Mouse (Mus musculus) neural tube, embryonic 14.5 days (tissue): ENCODE results near the gene Gm47995. TPM values are rescaled to one million over a fixed set of nuclear protein-coding genes. Genes with fewer than 3 reads are reported as not detected.

Experiments
- ATAC-seq: fragments of 200-750 bp; cut with Nextera tagmentation; 2 replicates; pipeline ENCODE4 v1.8.0; 2017; ENCODE audit warnings: low read depth, mild to moderate bottlenecking, moderate TSS enrichment, moderate library complexity
- H3K27ac ChIP-seq: fragments of 300-500 bp; sonication (generic); 2 replicates; pipeline ENCODE4 v1.5.1; 2014; ENCODE audit warnings: low read depth, mild to moderate bottlenecking, control low read depth, low read length, moderate library complexity, mixed read lengths
- H3K27me3 ChIP-seq: fragments of 300-500 bp; sonication (generic); 2 replicates; pipeline ENCODE4 v1.6.1; 2014; ENCODE audit warnings: low read length; ENCODE audit not compliant: control insufficient read depth, insufficient read depth
- H3K36me3 ChIP-seq: fragments of 300-500 bp; sonication (generic); 2 replicates; pipeline ENCODE4 v1.6.1; 2014; ENCODE audit warnings: low read length, mixed read lengths; ENCODE audit not compliant: control insufficient read depth, insufficient read depth
- H3K4me1 ChIP-seq: fragments of 300-500 bp; sonication (generic); 2 replicates; pipeline ENCODE4 v1.6.1; 2014; ENCODE audit warnings: low read length; ENCODE audit not compliant: control insufficient read depth, insufficient read depth
- H3K4me2 ChIP-seq: fragments of 300-500 bp; sonication (generic); 2 replicates; pipeline ENCODE4 v1.6.1; 2014; ENCODE audit warnings: mild to moderate bottlenecking, low read depth, low read length, control low read depth
- H3K4me3 ChIP-seq: fragments of 300-500 bp; sonication (generic); 2 replicates; pipeline ENCODE4 v1.5.1; 2014; ENCODE audit warnings: low read depth, low read length, control low read depth, mixed read lengths
- H3K9ac ChIP-seq: fragments of 300-500 bp; sonication (generic); replicated peaks from 2 replicates; pipeline ENCODE4 v1.6.1; 2014; ENCODE audit warnings: low read depth, mild to moderate bottlenecking, control low read depth, low read length, mixed read lengths
- H3K9me3 ChIP-seq: fragments of 300-500 bp; sonication (generic); 2 replicates; pipeline ENCODE4 v1.6.1; 2016; ENCODE audit warnings: low read length; ENCODE audit not compliant: control insufficient read depth
- WGBS: fragments of 180-500 bp; shearing (Covaris S2); extraction: QIAGEN DNeasy Blood & Tissue Kit; methylation state at CpG from one replicate; pipeline ENCODE4 v1.1.7; 2014; 5-methylcytosine and 5-hydroxymethylcytosine counted together
- polyA plus RNA-seq: library from polyadenylated mRNA; unstranded; fragments of >200 nt; fragmentation: Nextera tagmentation; extraction: Ambion mirVana; gene quantifications from 2 replicates; pipeline ENCODE4 v1.2.1, GENCODE M21; 2014

Gm47995 gene
- polyA plus RNA-seq, 1 experiment from 2014 or later, result not detected

DNA sequence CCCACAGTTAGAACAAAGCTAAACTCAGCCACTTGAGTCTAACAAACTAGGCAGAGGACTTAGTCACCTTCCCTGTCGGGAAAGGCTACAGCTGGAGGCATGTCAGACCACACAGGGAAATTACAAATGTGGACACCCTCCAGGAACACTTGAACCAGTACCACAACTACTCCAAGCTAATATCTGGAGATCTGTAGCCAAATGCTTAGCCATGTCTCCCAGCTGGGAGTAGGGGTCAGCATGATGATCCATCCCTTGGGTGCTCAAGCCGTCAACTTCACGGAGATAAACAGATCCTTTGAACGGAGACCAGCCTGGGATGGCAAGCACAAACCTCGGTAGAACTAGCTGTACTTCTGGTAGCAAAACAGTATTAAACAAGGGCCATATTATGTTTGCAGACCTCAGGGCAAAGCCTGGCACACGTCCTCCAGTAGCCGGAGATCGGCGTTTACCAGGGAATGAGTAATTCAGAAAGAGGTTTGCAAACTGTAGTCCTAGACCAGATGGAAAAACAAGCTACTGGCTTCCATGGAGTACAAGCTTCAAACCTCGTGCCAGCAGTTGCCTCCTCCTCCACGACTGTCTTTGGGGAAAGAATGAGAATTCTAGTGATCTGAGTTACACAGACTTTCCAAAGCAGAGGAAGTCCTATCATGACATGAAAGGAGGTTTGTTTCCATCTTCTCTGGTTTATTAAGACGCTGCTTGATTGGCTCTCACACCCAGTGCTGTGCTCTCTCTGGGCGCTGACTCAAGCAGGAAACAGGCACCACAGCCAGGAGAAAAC lies 38.1 kb downstream of the Gm47995 start:
- H3K27me3 ChIP-seq, result no peaks in the 10 kb centered on the region
- H3K4me2 ChIP-seq, result no peak overlapping the region
- H3K36me3 ChIP-seq, result no peaks in the 10 kb centered on the region
- no peaks in the 10 kb centered on the region for H3K9me3 ChIP-seq
- no peak overlapping the region for H3K27ac ChIP-seq
- 77% methylated on average over 13 of the region's 13 CpGs for WGBS
- ATAC-seq, result no peak
- H3K4me3 ChIP-seq, result no peak overlapping the region
- no peaks in the 10 kb centered on the region for H3K4me1 ChIP-seq
- H3K9ac ChIP-seq, result no peak overlapping the region

- Histone ChIP-seq H3K36me3 (no peaks in the 10 kb centered on the region), H3K27me3 (no peaks in the 10 kb centered on the region), H3K4me1 (no peaks in the 10 kb centered on the region), H3K9ac (no peak overlapping the region), H3K9me3 (no peaks in the 10 kb centered on the region), H3K4me3 (no peak overlapping the region), H3K4me2 (no peak overlapping the region), H3K27ac (no peak overlapping the region)
- WGBS, result 85% methylated on average over 3 of the region's 3 CpGs
- no peak for ATAC-seq
Measured at GRCm38 (mm10) chr1:151237780-151238179, 39.5 kb downstream of the Gm47995 start.

GRCm38 (mm10) chr1:151243332-151243731 lies 45.1 kb downstream of the Gm47995 start:
- H3K4me3 ChIP-seq, result no peak overlapping the region
- no peaks in the 10 kb centered on the region for H3K4me1 ChIP-seq
- no peaks in the 10 kb centered on the region for H3K9me3 ChIP-seq
- ATAC-seq, result no peak
- H3K27ac ChIP-seq, result no peak overlapping the region
- no peak overlapping the region for H3K4me2 ChIP-seq
- no peak overlapping the region for H3K9ac ChIP-seq
- 95% methylated on average over 4 of the region's 4 CpGs for WGBS
- H3K36me3 ChIP-seq, result no peaks in the 10 kb centered on the region
- H3K27me3 ChIP-seq, result no peaks in the 10 kb centered on the region

GRCm38 (mm10) chr1:151244013-151244412 lies 45.8 kb downstream of the Gm47995 start:
- Histone ChIP-seq H3K9me3 (no peaks in the 10 kb centered on the region), H3K4me2 (no peak overlapping the region), H3K36me3 (no peaks in the 10 kb centered on the region), H3K4me3 (no peak overlapping the region), H3K27me3 (no peaks in the 10 kb centered on the region), H3K9ac (no peak overlapping the region), H3K4me1 (no peaks in the 10 kb centered on the region), H3K27ac (no peak overlapping the region)
- no peak for ATAC-seq
- 88% methylated on average over 5 of the region's 5 CpGs for WGBS

GRCm38 (mm10) chr1:151244761-151245160 lies 46.5 kb downstream of the Gm47995 start:
- Histone ChIP-seq H3K9ac (no peak overlapping the region), H3K36me3 (no peaks in the 10 kb centered on the region), H3K27ac (no peak overlapping the region), H3K27me3 (no peaks in the 10 kb centered on the region), H3K4me3 (no peak overlapping the region), H3K4me2 (no peak overlapping the region), H3K4me1 (no peaks in the 10 kb centered on the region), H3K9me3 (no peaks in the 10 kb centered on the region)
- 94% methylated on average over 4 of the region's 4 CpGs for WGBS
- no peak for ATAC-seq

GRCm38 (mm10) chr1:151245165-151245564 lies 46.9 kb downstream of the Gm47995 start:
- no peak for ATAC-seq
- no peaks in the 10 kb centered on the region for H3K36me3 ChIP-seq
- H3K4me1 ChIP-seq, result no peaks in the 10 kb centered on the region
- H3K9me3 ChIP-seq, result no peaks in the 10 kb centered on the region
- 92% methylated on average over 10 of the region's 10 CpGs for WGBS
- H3K4me3 ChIP-seq, result no peak overlapping the region
- H3K27me3 ChIP-seq, result no peaks in the 10 kb centered on the region
- no peak overlapping the region for H3K9ac ChIP-seq
- no peak overlapping the region for H3K27ac ChIP-seq
- no peak overlapping the region for H3K4me2 ChIP-seq

DNA sequence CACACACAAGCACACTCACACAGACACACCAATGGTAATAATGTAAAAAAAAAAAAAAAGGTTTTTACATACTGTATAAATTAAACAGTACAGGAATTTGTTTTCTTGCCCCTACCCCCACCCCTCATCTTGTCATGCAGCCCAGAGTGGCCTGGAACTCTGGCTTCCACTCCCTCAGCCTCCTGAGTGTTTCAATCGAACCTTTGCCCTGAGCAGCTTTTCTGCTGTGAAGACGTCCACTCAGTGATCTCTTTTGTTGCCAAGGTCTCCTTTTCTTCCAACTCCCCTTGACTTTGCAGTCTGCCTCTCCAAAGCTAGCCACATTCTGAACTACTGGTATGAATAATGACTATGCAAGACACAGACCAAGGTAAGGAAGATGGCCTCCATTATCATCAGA lies 47.6 kb downstream of the Gm47995 start:
- no peak overlapping the region for H3K27ac ChIP-seq
- no peak for ATAC-seq
- H3K4me2 ChIP-seq, result no peak overlapping the region
- H3K4me3 ChIP-seq, result no peak overlapping the region
- no peaks in the 10 kb centered on the region for H3K4me1 ChIP-seq
- H3K9ac ChIP-seq, result no peak overlapping the region
- H3K27me3 ChIP-seq, result no peaks in the 10 kb centered on the region
- no peaks in the 10 kb centered on the region for H3K36me3 ChIP-seq
- WGBS, result 70% methylated on average over 2 of the region's 2 CpGs
- H3K9me3 ChIP-seq, result no peaks in the 10 kb centered on the region

Other genes with a start within 250 kb of the Gm47995 start
- gene Hmcn1, start 205.0 kb upstream of the Gm47995 start, polyA plus RNA-seq, result 1.6 and 3.4 TPM in 2 replicates
- gene Gm47985, start 15.9 kb upstream of the Gm47995 start, polyA plus RNA-seq, result not detected in 2 replicates
- gene Gm8947, start 6.1 kb upstream of the Gm47995 start, polyA plus RNA-seq, result not detected in 2 replicates
- not detected in 2 replicates for gene 3110040M04Rik, start 5.7 kb downstream of the Gm47995 start, polyA plus RNA-seq
- gene Gm47996, start 11.7 kb downstream of the Gm47995 start, polyA plus RNA-seq, result not detected in 2 replicates
- gene Ivns1abp, start 146.0 kb downstream of the Gm47995 start, polyA plus RNA-seq, result 220 and 279 TPM in 2 replicates
- gene Swt1, start 230.0 kb downstream of the Gm47995 start, polyA plus RNA-seq, result 15.2 and 19.9 TPM in 2 replicates
- gene Trmt1l, start 230.1 kb downstream of the Gm47995 start, polyA plus RNA-seq, result 42.3 and 48.9 TPM in 2 replicates